Mouse (Mus musculus): ENCODE results near the gene Gm17359. TPM values are rescaled to one million over a fixed set of nuclear protein-coding genes. Genes with fewer than 3 reads are reported as not detected.
A peak's percentile ranks its signal among the peaks of the same experiment; 100 is the strongest.

Gm17359 gene
- polyA plus RNA-seq, 1 experiment from 2014 or later = not detected

- Histone ChIP-seq H3K4me2 (no peak overlapping the region), H3K36me3 (peaks cover 22% of the 10 kb centered on the region; the same call in 1 of the 2 replicates), H3K4me1 (no peaks in the 10 kb centered on the region), H3K9ac (no peak overlapping the region), H3K9me3 (no peaks in the 10 kb centered on the region), H3K4me3 (no peak overlapping the region), H3K27ac (no peak overlapping the region), H3K27me3 (no peaks in the 10 kb centered on the region)
- no peak for ATAC-seq (ENCODE audit: borderline replicate concordance, extremely low read depth, low FRiP score, low TSS enrichment)
- 32% methylated on average over 3 of the region's 3 CpGs for WGBS
Measured at GRCm38 (mm10) chr3:79491614-79492013, 155.2 kb downstream of the Gm17359 start.

DNA sequence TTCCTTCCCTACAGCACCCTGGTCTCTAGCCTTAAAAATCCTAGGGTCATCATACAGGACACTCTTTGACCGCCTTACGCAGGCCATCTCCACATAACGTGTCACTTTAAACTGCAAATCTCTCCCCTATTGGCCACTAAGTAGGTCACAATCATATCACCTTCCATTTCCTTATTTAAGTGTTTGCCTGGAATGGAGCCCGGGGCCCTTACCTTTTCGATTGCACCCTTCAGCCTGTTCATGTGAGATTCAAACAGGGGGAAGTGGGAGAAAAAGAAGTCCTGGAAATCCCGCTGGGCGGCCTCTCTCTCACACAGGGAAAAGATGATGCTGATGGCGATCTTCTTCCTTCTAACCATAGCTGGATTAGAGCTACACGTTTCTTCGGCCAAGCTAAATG lies 156.6 kb downstream of the Gm17359 start:
- Histone ChIP-seq H3K27me3 (no peaks in the 10 kb centered on the region), H3K9ac (no peak overlapping the region), H3K4me1 (no peaks in the 10 kb centered on the region), H3K4me3 (no peak overlapping the region), H3K27ac (no peak overlapping the region), H3K4me2 (no peak overlapping the region), H3K9me3 (no peaks in the 10 kb centered on the region), H3K36me3 (peaks cover 19% of the 10 kb centered on the region; the same call in 1 of the 2 replicates)
- ATAC-seq (ENCODE audit: borderline replicate concordance, extremely low read depth, low FRiP score, low TSS enrichment) = no peak
- WGBS = 84% methylated on average over 10 of the region's 10 CpGs

- H3K4me3 ChIP-seq = no peak overlapping the region
Measured at GRCm38 (mm10) chr3:79494028-79494427, 157.6 kb downstream of the Gm17359 start.

GRCm38 (mm10) chr3:79495151-79495550 lies 158.7 kb downstream of the Gm17359 start:
- Histone ChIP-seq H3K27me3 (no peaks in the 10 kb centered on the region), H3K9me3 (no peaks in the 10 kb centered on the region), H3K36me3 (peaks cover 15% of the 10 kb centered on the region), H3K9ac (no peak overlapping the region), H3K4me3 (no peak overlapping the region), H3K27ac (no peak overlapping the region), H3K4me1 (no peaks in the 10 kb centered on the region), H3K4me2 (no peak overlapping the region)
- 84% methylated on average over 7 of the region's 7 CpGs for WGBS
- no peak for ATAC-seq (ENCODE audit: borderline replicate concordance, extremely low read depth, low FRiP score, low TSS enrichment)

More at GRCm38 (mm10) chr3:79494028-79494427, 157.6 kb downstream of the Gm17359 start:
- Histone ChIP-seq H3K9me3 (no peaks in the 10 kb centered on the region), H3K27me3 (no peaks in the 10 kb centered on the region), H3K27ac (no peak overlapping the region), H3K4me2 (no peak overlapping the region), H3K4me1 (no peaks in the 10 kb centered on the region), H3K9ac (no peak overlapping the region), H3K36me3 (peaks cover 11% of the 10 kb centered on the region; the same call in 1 of the 2 replicates)
- 83% methylated on average over 8 of the region's 8 CpGs for WGBS
- ATAC-seq (ENCODE audit: borderline replicate concordance, extremely low read depth, low FRiP score, low TSS enrichment) = no peak

- 70% methylated on average over 6 of the region's 6 CpGs for whole genome bisulfite sequencing
- Histone ChIP-seq H3K4me1 (no peaks in the 10 kb centered on the region), H3K27me3 (no peaks in the 10 kb centered on the region), H3K27ac (no peak overlapping the region), H3K9me3 (no peaks in the 10 kb centered on the region), H3K4me3 (no peak overlapping the region), H3K36me3 (peaks cover 19% of the 10 kb centered on the region), H3K9ac (no peak overlapping the region), H3K4me2 (no peak overlapping the region)
- ATAC-seq (ENCODE audit: borderline replicate concordance, extremely low read depth, low FRiP score, low TSS enrichment) = no peak
Measured at GRCm38 (mm10) chr3:79496668-79497067, 160.2 kb downstream of the Gm17359 start.

DNA sequence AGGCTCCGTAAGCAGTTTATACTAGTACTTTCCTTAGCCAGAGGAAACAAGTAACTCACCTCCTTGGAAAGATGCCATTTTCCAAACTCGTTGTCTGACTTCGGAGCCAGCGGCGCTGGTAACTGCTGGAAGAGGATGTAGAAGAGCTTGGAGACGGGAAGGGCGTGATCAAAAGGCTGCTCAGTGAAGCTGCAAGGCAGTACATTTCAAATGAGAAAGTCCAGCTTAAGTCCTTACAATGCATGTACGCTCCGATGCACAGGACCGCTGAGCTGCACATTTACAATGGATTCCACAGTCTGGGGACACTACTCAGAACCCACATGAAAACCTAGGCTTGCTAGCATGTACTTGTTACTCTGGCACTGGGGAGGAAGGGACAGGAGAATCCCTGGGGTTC lies 163.8 kb downstream of the Gm17359 start:
- Histone ChIP-seq H3K27ac (no peak overlapping the region), H3K4me1 (no peaks in the 10 kb centered on the region), H3K27me3 (no peaks in the 10 kb centered on the region), H3K9ac (no peak overlapping the region), H3K4me2 (no peak overlapping the region), H3K36me3 (peaks cover 9% of the 10 kb centered on the region; the same call in 1 of the 2 replicates), H3K9me3 (no peaks in the 10 kb centered on the region), H3K4me3 (no peak overlapping the region)
- no peak for ATAC-seq (ENCODE audit: borderline replicate concordance, extremely low read depth, low FRiP score, low TSS enrichment)
- WGBS = 75% methylated on average over 10 of the region's 10 CpGs

DNA sequence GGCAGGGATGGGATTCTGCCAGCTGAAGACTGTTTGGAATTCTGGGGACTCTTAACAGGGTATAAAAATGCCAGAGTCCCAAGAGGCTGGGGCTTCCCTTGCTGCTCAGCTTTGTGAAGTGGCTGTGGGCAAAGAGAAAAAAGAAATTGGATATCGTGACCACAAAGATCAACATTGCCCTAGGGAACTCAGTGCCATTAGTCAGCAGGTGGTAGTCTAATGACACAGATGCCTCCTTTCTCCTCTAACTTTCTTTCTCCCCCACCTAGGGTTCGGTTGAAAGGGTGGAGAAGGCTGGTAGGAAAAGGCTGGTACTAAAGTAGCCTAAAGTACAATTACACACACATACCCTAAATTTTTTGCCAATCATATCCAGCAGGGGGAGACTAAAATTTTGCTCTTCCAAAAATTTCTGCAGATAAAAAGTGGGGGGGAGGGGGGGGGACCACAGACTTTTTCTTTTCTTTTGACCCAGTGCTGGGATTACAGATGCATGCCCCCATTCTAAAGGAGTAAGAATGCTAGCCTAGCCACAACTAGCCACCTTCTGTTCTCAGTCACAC lies 164.8 kb downstream of the Gm17359 start:
- Histone ChIP-seq H3K36me3 (peaks cover 9% of the 10 kb centered on the region; the same call in 1 of the 2 replicates), H3K9me3 (no peaks in the 10 kb centered on the region)

More for the DNA sequence above, 164.8 kb downstream of the Gm17359 start:
- 0 out of 2 replicates have a peak, but pooled peaks have one; percentile 11 for ATAC-seq (ENCODE audit: borderline replicate concordance, extremely low read depth, low FRiP score, low TSS enrichment)
- H3K4me1 ChIP-seq = no peaks in the 10 kb centered on the region
- 77% methylated on average over 2 of the region's 2 CpGs for WGBS
- no peak overlapping the region for H3K4me3 ChIP-seq
- no peak overlapping the region for H3K9ac ChIP-seq
- no peak overlapping the region for H3K4me2 ChIP-seq
- no peak overlapping the region for H3K27ac ChIP-seq
- H3K27me3 ChIP-seq = no peaks in the 10 kb centered on the region

Other genes with a start within 250 kb of the Gm17359 start
- gene Rapgef2, start 50.1 kb upstream of the Gm17359 start, polyA plus RNA-seq (2015; fragmentation: Nextera tagmentation; extraction: Ambion mirVana) = 5.9 and 6.2 TPM in 2 replicates
- 3.5 and 4.4 TPM in 2 replicates for gene Fnip2, start 231.1 kb downstream of the Gm17359 start, polyA plus RNA-seq (2015; fragmentation: Nextera tagmentation; extraction: Ambion mirVana)

Measured in lung, embryonic 15.5 days (tissue).